Mouse (Mus musculus) heart, postnatal 0 days (tissue): ENCODE measurements around the gene Lgals4. TPM values are rescaled to one million over a fixed set of nuclear protein-coding genes. Genes with fewer than 3 reads are reported as not detected.
A peak's percentile ranks its signal among the peaks of the same experiment; 100 is the strongest.

Experiments
- ATAC-seq: fragments of 200-750 bp; cut with Nextera tagmentation; 2 replicates; pipeline ENCODE4 v1.8.0; 2017; ENCODE audit warnings: low read depth, moderate number of reproducible peaks, moderate library complexity; ENCODE audit not compliant: insufficient read depth
- DNase-seq: peaks from one replicate; pipeline ENCODE4 v3.0.0-alpha.2; 2016; ENCODE audit warnings: low spot score
- H3K27ac ChIP-seq: fragments of 300-500 bp; sonication (generic); 2 replicates; pipeline ENCODE4 v1.5.1; 2014; ENCODE audit warnings: low read depth, mild to moderate bottlenecking
- H3K27me3 ChIP-seq: fragments of 300-500 bp; sonication (generic); 2 replicates; pipeline ENCODE4 v1.6.1; 2014; ENCODE audit warnings: low read length, mixed read lengths; ENCODE audit not compliant: control insufficient read depth, insufficient read depth
- H3K36me3 ChIP-seq: fragments of 300-500 bp; sonication (generic); replicated peaks from 2 replicates; pipeline ENCODE4 v1.6.1; 2014; ENCODE audit warnings: low read length, mixed read lengths; ENCODE audit not compliant: control insufficient read depth, insufficient read depth
- H3K4me1 ChIP-seq: fragments of 300-500 bp; sonication (generic); 2 replicates; pipeline ENCODE4 v1.6.1; 2014; ENCODE audit warnings: antibody characterized with exemption; ENCODE audit not compliant: control insufficient read depth, insufficient read depth
- H3K4me2 ChIP-seq: fragments of 300-500 bp; sonication (generic); 2 replicates; pipeline ENCODE4 v1.6.1; 2014; ENCODE audit warnings: low read depth, mild to moderate bottlenecking, low read length, moderate library complexity
- H3K4me3 ChIP-seq: fragments of 300-500 bp; sonication (generic); 2 replicates; pipeline ENCODE4 v1.5.1; 2014; ENCODE audit warnings: low read depth, low read length
- H3K9ac ChIP-seq: fragments of 300-500 bp; sonication (generic); replicated peaks from 2 replicates; pipeline ENCODE4 v1.6.1; 2014; ENCODE audit warnings: low read depth, low read length, mixed read lengths
- H3K9me3 ChIP-seq: fragments of 300-500 bp; sonication (generic); replicated peaks from 2 replicates; pipeline ENCODE4 v1.6.1; 2016; ENCODE audit warnings: low read length; ENCODE audit not compliant: control insufficient read depth
- CTCF ChIP-seq: IDR thresholded peaks from 2 replicates; pipeline ENCODE4 v1.5.1; 2016; ENCODE audit warnings: antibody characterized with exemption, control low read depth, low read depth
- EP300 ChIP-seq: IDR thresholded peaks from 2 replicates; pipeline ENCODE4 v1.6.1; 2016; ENCODE audit warnings: antibody characterized with exemption, low read depth
- WGBS: fragments of 180-500 bp; shearing (Covaris S2); extraction: QIAGEN DNeasy Blood & Tissue Kit; methylation state at CpG from one replicate; pipeline ENCODE4 v1.1.7; 2014; 5-methylcytosine and 5-hydroxymethylcytosine counted together
- polyA plus RNA-seq: library from polyadenylated mRNA; unstranded; fragments of >200 nt; fragmentation: Nextera tagmentation; extraction: Ambion mirVana; gene quantifications from 2 replicates; pipeline ENCODE4 v1.2.1, GENCODE M21; 2015
- total RNA-seq: library from RNA; depleted of rRNA; stranded (reverse); fragments of >200 nt; gene quantifications from 2 replicates; pipeline ENCODE4 v1.2.3, GENCODE M21; 2014; ENCODE audit warnings: low replicate concordance

Gene Lgals4
- total and polyA plus RNA-seq, 2 experiments from 2014 or later: 24.1 to 30.9 TPM

GRCm38 (mm10) chr7:28790066-28790806 lies 43.4 kb upstream of the Lgals4 start:
- WGBS: 60% methylated on average over 8 of the region's 8 CpGs
- H3K4me3 ChIP-seq: no peak overlapping the region
- DNase-seq: no peak
- H3K9me3 ChIP-seq: no peaks in the 10 kb centered on the region
- H3K27ac ChIP-seq: no peak overlapping the region
- ATAC-seq: no peak
- H3K27me3 ChIP-seq: no peaks in the 10 kb centered on the region
- TF ChIP-seq CTCF (peak; percentile 46), EP300 (no peak)
- peaks cover 16% of the 10 kb centered on the region for H3K36me3 ChIP-seq
- H3K4me2 ChIP-seq: no peak overlapping the region
- H3K4me1 ChIP-seq: no peaks in the 10 kb centered on the region; the same call in 1 of the 2 replicates
- no peak overlapping the region for H3K9ac ChIP-seq

GRCm38 (mm10) chr7:28791706-28792105 lies 41.9 kb upstream of the Lgals4 start:
- ATAC-seq: no peak
- H3K27me3 ChIP-seq: no peaks in the 10 kb centered on the region
- TF ChIP-seq EP300: no peak
- no peak for TF ChIP-seq CTCF
- peaks cover 9% of the 10 kb centered on the region; the same call in 1 of the 2 replicates for H3K36me3 ChIP-seq
- no peak overlapping the region for H3K4me2 ChIP-seq
- DNase-seq: no peak
- H3K4me1 ChIP-seq: peaks cover 3% of the 10 kb centered on the region
- no peaks in the 10 kb centered on the region for H3K9me3 ChIP-seq
- no peak overlapping the region for H3K27ac ChIP-seq
- no peak overlapping the region for H3K9ac ChIP-seq
- H3K4me3 ChIP-seq: no peak overlapping the region

GRCm38 (mm10) chr7:28792391-28793185 lies 41.1 kb upstream of the Lgals4 start:
- no peak for ATAC-seq
- Histone ChIP-seq H3K36me3 (peaks cover 6% of the 10 kb centered on the region; the same call in 1 of the 2 replicates), H3K4me2 (no peak overlapping the region), H3K9me3 (no peaks in the 10 kb centered on the region), H3K27ac (no peak overlapping the region), H3K9ac (no peak overlapping the region), H3K4me1 (peaks cover 3% of the 10 kb centered on the region), H3K27me3 (no peaks in the 10 kb centered on the region), H3K4me3 (no peak overlapping the region)
- DNase-seq: no peak
- WGBS: 60% methylated on average over 13 of the region's 14 CpGs
- TF ChIP-seq EP300: no peak
- TF ChIP-seq CTCF: no peak

- H3K4me2 ChIP-seq: no peak overlapping the region
- no peak overlapping the region for H3K9ac ChIP-seq
- 39% methylated on average over 2 of the region's 2 CpGs for WGBS
- DNase-seq (no peak), ATAC-seq (no peak)
- H3K4me1 ChIP-seq: peaks cover 3% of the 10 kb centered on the region; the same call in 1 of the 2 replicates
- no peaks in the 10 kb centered on the region for H3K9me3 ChIP-seq
- TF ChIP-seq CTCF (peak; percentile 35; the same call in 1 of the 2 replicates), EP300 (no peak)
- no peak overlapping the region for H3K27ac ChIP-seq
- H3K4me3 ChIP-seq: no peak overlapping the region
- H3K27me3 ChIP-seq: no peaks in the 10 kb centered on the region
- H3K36me3 ChIP-seq: no peaks in the 10 kb centered on the region
Measured at GRCm38 (mm10) chr7:28793834-28794233, 39.8 kb upstream of the Lgals4 start.

- H3K27ac ChIP-seq: no peak overlapping the region
- no peak overlapping the region for H3K4me2 ChIP-seq
- no peaks in the 10 kb centered on the region for H3K36me3 ChIP-seq
- no peaks in the 10 kb centered on the region for H3K9me3 ChIP-seq
- TF ChIP-seq CTCF (no peak), EP300 (no peak)
- H3K27me3 ChIP-seq: no peaks in the 10 kb centered on the region
- H3K4me1 ChIP-seq: peaks cover 3% of the 10 kb centered on the region; the same call in 1 of the 2 replicates
- DNase-seq (no peak), ATAC-seq (no peak)
- WGBS: 74% methylated on average over 3 of the region's 3 CpGs
- no peak overlapping the region for H3K4me3 ChIP-seq
- H3K9ac ChIP-seq: no peak overlapping the region
Measured at GRCm38 (mm10) chr7:28794496-28794895, 39.2 kb upstream of the Lgals4 start.
